Mouse (Mus musculus): Measurements from ENCODE around the gene Tnfrsf9. TPM values are rescaled to one million over a fixed set of nuclear protein-coding genes. Genes with fewer than 3 reads are reported as not detected.

The Tnfrsf9 gene
- total RNA-seq, 2 experiments from 2014 or later, result 0.38 to 0.39 TPM

GRCm38 (mm10) chr4:150978156-150978910, 64.0 kb downstream of the Tnfrsf9 start:
- DNase-seq (ENCODE audit: low spot score in 2 of 2), result no peak

GRCm38 (mm10) chr4:150979455-150979854, 65.1 kb downstream of the Tnfrsf9 start:
- no peak for DNase-seq (ENCODE audit: low spot score in 2 of 2)

GRCm38 (mm10) chr4:150980153-150980552, 65.8 kb downstream of the Tnfrsf9 start:
- no peak for DNase-seq (ENCODE audit: low spot score in 2 of 2)

- peak in 1 of 2 experiments; percentile 26 for DNase-seq (ENCODE audit: low spot score in 2 of 2)
These were observed 75.8 kb downstream of the Tnfrsf9 start for GRCm38 (mm10) chr4:150990148-150990547.

Other genes with a start within 250 kb of the Tnfrsf9 start
- gene Errfi1, start 60.6 kb upstream of the Tnfrsf9 start, total RNA-seq (2021), result 10 to 100 TPM; 25.3 to 31.0 TPM
- gene Park7, start 125 bp upstream of the Tnfrsf9 start, total RNA-seq (2021), result 100 to 1,000 TPM; 253 to 269 TPM
- gene Uts2, start 82.5 kb downstream of the Tnfrsf9 start, total RNA-seq (2021), result not detected
- 10 to 100 TPM; 13.2 to 15.2 TPM for gene Per3, start 130.1 kb downstream of the Tnfrsf9 start, total RNA-seq (2021)
- 10 to 100 TPM; 33.0 to 35.5 TPM for gene Vamp3, start 143.4 kb downstream of the Tnfrsf9 start, total RNA-seq (2021)
- gene Gm13090, start 175.0 kb downstream of the Tnfrsf9 start, total RNA-seq (2021), result not detected